Mouse (Mus musculus): ENCODE data around the gene Epb41l2.
A peak's percentile ranks its signal among the peaks of the same experiment; 100 is the strongest.

Epb41l2 gene

DNA sequence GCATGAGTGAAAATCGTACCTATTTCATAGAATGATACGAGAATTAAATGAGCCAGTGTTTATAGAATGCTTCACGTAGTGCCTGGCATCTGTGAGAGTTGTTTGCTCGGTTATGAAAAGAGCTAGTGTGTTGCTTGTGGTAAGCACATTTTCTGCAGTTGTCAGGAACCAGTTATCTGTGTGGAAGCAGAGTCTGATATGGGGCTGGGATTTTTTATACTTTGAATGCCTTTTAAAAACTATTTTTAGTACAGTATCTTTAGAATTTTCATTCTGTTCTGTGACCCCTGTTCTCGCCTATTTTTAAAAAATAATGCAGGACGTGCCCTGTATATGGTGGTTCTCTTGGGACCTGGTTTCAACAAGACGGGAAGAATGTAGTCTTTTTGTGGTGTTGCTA is 6.1 kb downstream of the Epb41l2 start:
- no peak for DNase-seq (ENCODE audit: low read depth)

DNA sequence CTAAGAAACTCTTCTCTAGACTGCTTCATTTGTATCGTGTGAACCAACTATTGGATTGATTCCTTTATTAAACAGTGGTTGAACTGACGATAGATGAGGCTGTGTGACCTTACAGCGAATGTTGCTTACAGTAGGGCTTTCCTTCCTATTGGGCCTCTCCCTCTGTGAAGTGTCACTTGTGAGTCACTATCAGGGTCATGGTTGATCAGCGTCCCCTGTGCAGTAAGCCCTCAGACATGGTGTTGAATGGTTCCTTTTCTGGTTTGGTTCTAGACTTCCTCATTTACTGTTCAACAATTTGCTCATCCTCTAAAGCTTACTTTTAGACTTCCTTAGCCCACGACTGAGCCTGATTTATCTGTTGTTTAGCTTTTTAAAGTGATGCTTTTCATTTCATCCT is 7.1 kb downstream of the Epb41l2 start:
- DNase-seq (ENCODE audit: low read depth): peak; percentile 24

DNA sequence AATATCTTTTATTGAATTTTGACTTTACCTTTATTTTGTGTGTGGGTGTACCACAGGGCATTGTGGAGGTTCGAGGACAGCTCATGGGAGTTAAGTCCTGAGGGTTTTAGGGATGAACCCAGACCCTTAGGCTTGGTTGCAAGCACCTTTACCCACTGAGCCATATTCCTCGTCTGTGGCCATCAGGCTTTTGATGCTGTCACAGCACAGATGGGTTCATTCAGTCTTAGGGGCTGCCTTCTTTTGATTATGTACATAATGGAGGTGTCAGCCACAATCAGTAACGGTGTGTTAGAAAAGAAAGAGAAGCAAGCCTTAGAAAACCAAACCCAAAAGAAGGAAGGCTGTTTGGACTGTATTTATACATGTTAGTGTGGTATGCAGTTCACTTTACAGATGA is 9.3 kb downstream of the Epb41l2 start:
- no peak for DNase-seq (ENCODE audit: low read depth)

DNA sequence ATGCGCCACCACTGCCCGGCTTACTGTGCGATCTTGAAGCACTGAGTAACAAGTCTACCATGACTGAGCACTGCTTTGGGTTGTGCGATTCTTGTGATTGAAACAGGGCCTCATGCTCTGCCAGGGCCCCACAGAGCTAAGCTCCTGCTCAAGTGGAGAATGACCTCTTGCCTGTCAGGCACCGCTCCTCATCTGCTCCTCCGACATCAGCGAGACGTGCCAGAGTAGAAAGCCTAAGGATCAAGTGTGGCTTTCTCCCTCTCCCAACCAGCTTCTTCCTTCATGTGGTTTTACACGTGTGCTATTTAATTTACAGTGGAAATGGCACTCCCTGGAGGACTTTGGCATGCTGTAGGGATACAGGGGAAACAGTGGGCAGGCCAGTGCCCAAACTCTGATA is 10.1 kb downstream of the Epb41l2 start:
- DNase-seq (ENCODE audit: low read depth): no peak

DNA sequence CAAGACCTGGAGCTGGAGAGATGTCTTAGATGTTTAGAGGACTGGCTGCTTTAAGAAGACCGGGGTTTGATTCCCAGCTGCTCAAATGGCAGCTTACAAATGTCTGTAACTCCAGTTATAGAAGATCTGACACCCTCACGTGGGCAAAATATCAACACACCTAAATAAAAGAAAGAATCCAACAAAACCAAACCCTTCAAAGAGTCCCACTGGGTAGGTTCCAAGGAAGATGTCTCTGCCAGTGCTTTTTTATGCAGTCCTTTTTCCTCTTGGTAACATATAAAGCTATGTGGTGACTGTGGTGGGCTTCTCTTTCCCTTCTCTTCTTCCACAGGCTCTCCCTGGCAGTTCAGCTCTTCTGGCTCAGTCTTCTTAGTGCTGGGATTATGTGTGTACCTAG is 11.7 kb downstream of the Epb41l2 start:
- no peak for DNase-seq (ENCODE audit: low read depth)

DNA sequence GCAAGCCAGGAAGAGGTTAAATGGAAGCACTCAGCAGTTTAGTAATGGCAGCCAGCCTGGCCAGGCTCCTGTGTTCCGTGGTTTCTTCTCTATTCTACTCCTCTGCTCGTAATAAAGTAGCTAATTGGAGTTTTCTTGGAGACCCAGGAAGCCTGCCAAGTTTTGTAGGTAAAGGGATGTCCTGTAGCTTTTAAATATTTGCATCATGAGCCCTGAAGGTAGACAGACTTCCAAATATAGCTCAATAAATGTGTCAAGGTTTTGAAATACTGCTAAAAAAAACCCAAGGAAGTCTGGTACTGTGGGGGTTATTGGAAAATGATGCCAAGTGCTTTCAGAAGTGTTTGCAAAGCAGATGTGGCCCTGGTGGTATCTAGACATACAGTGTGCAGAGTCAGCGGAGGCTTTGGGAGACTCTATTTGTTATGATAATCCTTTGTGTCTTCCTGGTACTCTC is 12.3 kb downstream of the Epb41l2 start:
- no peak for DNase-seq (ENCODE audit: low read depth)

DNA sequence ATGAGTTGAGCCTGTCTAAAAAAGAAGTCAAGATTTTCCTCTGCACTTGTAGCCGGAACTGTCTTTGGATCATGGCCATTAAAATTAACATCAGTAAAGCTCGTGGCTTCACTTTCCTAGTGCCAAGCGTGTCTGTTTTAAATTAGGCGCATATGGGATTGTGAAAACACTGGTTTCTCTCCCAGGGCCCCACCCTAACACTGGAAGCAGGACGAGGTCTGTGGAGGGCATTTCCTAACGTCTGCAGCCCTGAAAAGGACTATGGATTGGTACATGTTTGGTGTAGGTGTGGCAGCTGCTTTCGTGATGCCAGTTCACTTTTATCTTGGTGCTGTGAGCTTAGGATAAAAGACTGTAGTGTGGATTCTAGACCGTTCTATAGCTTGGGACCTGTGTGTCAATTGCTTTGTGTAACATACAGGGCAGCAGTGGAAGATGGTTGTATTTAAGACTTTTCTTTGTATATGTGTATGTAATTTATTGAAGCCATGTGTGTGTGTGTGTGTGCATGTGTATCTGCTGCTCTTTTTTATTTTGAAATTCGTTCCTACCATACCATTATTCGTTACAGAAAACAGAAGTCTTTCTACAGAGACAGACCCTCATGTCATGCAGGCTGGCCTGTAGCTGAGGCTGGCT is 13.0 kb downstream of the Epb41l2 start:
- DNase-seq (ENCODE audit: low read depth): no peak

DNA sequence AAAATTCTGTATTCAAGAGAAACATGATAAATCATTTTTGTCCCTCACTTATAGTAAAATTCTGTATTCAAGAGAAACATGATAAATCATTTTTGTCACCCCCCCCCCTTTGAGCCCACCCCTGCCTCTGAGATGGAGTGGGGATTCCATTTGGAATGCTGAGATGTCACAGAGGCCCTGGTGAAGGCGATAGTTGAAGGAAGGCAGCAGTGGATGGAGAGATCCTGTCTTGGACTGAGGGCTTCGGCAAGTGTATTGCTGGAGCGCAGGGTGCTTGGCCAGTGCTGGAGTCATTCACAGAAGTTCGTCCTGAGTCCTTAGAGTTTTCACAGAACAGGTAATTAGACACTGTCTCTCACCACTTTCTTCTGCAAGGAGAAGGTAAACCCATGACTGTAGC is 15.4 kb downstream of the Epb41l2 start:
- DNase-seq (ENCODE audit: low read depth): no peak

DNA sequence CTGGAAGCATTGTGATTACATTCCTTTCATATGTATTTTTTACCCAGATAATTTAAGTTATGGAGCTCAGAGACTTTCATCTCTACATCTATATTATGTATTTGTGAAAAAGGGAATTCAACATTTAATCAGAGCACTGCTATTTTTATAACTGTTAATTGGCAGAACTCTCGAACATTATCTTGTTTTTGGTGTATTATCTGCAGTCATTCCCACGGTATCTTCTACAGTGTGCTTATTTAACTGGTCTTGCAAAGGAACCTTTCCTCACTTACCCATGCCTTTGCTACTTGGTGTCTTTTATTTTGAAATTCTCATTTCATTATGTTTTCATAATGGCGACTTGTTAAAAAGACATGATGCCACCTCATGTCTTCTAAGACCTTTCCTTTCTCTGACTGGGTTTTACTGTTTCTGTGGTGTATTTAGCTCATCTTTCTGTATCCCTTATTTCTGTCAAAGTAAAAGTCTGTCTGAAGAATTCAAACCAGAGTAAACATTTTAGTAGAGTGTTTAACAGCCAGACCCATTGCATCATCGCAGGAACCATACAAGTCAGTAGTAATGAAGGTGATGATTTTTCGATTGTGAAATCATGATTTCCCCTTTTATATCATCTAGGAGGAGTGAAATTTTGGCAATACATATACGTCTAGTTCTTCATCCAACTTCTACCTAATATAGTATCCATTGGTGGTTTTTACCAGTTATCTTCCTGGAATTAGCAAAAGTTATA is 21.3 kb downstream of the Epb41l2 start:
- DNase-seq (ENCODE audit: low read depth): no peak

DNA sequence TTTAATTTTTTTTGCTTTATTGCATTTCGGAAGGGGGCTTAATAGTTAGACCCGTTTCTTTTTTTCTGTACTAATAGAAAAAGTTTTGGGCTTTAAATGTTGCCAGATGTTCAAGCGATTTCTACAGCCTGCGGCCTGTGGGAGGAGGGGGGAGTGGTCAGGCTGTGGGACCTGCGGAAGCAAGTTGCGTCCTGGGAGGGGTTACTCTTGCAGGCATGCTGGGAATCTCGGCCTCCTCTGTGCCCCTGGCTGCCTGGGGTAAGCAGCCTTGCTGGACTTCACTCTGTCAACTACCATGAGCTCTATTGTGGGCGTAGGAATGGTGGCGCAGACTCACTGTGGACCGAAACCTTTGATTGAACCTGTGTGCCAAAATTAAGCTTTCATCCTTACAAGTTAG is 22.4 kb downstream of the Epb41l2 start:
- DNase-seq (ENCODE audit: low read depth): no peak

DNA sequence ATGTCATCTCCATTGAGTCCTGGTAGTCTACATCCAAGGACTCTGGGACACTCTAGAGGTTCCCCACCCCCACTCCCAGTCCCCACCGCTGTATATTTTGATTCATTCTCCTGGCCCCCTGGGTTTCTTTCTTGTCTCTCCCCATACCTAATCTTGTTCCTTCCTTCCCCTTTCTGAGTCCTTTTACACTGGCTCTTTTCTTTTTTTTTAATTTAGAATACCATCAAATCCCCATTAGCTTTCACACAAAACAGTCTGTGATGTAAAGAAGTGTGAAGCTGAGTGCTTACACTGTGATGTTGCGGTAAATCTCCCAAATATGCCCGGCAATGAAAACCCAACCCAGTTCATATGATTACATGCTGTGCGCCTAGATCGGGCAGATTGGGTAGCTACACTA is 23.6 kb downstream of the Epb41l2 start:
- no peak for DNase-seq (ENCODE audit: low read depth)

DNA sequence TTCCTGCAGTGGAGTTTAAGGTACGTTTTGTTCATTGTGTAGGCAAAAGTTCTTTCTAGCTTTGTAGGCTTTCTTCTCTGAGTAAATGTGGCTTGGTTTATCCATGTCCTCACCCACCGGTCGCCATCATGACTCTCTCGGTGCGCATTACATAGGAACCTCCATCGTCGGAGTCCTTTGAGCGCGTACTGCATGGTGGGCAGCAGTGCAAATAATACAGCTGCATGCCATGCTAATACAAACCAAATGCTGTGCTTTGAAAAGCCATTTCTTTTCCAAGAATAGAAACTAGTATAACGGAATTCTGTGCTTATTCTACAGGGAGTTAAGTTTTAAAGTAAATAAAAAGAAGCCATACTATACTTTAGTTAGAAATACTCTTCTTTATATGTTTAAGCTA is 24.8 kb downstream of the Epb41l2 start:
- no peak for DNase-seq (ENCODE audit: low read depth)

DNA sequence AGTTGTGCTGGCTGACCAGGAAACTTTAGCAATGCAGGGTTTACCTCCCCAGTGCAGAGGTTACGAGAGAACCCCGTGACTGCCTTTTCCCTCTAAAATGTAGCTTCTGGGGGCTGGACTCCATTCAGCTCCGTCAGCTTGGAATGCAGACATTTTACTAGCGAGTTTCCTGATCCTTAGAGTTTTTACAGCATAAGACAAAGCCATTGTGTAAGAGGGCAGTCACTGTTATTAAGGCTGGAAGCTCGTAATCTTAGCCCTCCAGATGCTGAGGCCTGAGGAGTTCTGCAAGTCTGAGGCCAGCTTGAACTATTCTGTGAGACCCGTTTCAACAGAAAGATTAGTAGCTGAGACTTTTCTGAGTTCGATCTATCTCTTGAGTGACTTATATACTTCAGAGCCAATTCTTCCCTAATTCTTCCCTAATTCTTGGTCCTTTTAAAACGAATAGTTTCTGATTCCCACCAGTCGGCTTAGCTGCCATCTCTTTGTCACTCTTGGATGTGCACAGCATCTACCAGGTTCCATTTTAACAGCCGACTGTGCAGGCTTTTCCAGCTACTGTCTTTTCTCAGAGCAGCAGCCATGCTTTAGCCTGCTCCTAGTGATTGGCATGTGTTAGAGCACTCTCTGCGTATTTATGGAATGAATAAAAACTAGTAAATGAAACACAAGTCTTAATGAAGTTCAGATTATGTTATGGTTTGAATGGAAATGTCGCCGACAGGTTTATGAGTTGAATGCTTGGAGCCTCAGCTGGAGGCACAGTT is 26.4 kb downstream of the Epb41l2 start:
- no peak for DNase-seq (ENCODE audit: low read depth)

DNA sequence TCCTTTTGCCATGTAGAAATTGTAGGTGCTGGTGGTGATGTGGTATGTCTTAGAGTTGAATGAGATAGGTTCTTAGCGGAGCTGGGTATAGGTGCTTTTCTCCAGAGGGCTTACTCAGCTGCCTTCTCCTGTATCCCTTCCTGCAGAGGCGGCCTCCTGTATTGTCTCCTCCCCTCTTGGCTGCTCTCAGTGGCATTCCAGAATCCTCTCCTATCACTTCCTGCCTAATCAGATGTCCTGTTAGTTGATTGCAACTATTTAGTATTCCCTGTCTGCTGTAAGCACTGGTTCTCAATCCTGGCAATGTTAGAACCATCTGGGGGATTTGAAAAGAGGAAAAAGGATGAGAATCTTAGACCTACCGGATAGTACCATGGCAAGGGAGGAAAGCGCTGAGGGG is 27.3 kb downstream of the Epb41l2 start:
- DNase-seq (ENCODE audit: low read depth): no peak

DNA sequence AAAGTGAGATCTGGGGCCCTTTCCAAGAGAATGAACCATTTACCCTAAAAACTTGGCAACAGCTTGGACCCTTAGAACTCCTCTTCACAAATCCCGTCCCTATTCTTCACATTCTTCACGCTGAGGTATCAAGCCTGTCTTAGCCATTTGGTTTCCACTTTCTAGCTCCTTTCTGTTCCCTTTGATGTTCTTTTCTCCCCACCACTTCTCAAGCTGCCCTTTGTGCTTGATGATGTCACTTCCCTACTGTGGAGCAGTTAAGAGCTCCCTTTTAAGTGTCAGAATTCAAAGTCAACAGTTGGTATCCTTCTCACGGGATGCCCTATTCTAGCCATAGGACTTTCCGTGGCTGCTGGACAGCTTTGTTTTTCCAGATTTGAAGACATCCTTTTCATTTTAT is 27.7 kb downstream of the Epb41l2 start:
- peak; percentile 76 for DNase-seq (ENCODE audit: low read depth)

DNA sequence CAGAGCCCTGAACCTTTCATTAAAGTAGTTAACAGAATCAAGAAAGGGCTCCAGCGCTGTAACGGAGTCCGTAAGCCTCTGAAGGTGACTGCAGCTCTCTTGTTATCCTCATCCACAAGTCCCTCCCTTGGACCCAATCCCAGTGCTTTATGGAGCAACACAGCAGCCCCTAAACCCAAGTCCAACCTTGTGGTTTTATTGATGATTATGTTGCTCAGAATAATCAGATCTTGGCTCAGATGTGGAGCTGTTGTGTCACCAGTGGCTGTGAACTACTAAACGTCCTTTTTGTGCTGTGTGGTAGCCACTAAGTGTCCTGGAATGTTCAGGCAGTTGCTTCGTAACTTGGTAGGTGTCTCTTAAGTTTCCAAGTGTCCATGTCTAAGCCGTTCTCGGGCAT is 33.2 kb downstream of the Epb41l2 start:
- DNase-seq (ENCODE audit: low read depth): no peak

DNA sequence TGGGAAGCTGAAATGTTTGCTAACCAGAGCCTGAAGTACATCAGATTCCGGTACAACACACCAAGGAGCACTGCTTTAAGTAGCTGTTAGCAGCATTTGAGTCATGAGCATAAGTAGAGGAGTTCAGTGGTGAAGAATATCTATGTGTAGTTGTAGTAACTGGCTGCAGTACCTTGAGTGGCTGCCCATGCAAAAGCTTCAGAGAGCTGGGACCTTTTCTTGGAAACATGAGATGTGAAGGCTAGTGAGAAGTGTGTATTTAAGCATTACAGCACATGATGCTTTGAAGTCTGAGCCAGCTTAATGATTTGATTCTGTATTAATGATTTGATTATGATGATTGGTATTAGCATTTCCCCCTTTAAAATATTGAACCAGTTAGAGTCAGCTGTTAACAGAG is 34.1 kb downstream of the Epb41l2 start:
- no peak for DNase-seq (ENCODE audit: low read depth)

DNA sequence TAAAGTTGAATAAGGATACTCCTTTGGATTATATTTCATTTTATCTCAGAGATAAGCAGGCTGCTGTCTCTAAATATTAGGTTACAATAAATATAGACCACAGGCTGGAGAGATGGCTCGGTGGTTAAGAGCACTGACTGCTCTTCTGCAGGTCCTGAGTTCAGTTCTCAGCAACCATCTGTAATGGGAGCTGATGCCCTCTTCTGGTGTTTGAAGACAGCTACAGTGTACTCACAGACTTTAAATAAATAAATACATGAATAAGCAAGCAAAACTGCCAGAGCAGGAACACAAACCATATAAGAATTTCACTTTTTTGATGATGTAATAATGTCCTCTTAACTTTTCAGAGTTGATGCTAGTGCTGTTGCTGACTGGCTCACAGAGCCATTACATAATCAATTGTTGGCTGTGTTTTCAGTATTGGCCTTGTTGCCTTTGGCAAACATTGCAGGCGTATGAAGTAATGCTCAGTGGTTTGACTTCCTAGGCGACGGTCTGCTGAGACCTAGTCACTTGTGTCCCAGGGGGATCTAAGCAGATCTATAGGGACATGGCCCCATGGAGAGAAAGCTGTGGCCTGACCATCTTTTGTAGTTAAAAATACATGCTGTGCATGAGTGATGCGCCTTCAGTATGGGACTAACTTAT is 35.8 kb downstream of the Epb41l2 start:
- DNase-seq (ENCODE audit: low read depth): no peak

DNA sequence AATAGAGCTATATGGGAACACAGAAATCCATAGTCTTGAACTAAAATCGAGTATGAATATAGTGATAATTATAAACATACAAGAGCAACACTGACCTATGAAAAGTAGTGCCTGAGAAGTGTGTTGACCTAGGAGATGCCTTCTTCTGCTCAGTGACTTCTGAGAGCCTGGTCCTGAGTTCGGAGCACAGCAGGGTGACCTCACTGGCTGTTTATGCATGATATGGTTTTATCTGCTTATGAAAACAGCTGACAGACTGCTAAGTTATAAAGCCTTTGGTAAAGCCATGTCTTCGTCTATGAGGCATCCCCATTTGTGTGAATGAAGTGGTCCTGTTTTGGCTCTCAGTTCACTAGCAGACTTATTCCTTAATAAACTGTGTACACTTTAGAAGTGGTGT is 37.3 kb downstream of the Epb41l2 start:
- no peak for DNase-seq (ENCODE audit: low read depth)

DNA sequence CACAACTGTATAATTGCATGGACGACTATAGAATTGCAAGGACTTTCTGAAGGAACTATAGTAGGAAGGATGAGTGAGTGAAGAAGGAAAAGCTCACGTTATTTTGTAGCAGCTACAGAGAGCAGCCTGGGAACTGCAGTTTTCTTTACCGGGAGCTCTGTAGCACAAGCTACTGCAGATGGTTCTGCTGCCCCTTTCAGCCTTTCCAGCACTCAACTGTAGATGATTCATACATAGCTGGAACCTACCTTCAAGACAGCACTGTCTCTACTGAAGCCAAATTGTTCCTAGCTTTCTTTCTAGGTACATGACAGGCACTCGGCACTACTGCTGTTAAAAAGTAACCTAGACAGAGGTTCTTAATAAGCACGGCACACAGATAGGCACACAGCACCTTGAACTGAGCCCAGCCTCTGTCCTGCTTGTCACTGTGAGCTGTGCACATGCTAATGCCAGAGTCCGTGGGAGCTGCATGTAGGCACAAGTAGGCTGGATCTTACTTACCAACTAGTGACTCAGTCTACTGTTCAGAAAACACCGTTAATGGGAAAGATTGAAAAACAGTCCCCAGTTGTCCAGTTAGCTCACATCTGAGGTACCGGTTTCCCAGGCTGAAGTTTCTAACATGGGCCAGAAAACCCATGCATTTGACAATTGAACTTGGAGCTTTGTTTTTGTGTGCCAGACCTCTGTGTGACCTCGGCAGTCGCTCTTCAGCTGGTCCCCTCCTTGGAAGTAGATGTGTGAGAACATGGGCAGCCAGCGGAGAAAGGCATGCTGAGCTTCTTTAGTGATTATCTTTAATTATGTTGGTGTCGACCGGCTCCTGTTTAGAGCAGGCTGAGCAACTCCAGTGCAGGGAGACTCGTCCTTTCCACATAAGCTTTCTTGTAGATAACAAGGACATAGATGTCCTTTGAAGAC is 38.4 kb downstream of the Epb41l2 start:
- DNase-seq (ENCODE audit: low read depth): no peak

DNA sequence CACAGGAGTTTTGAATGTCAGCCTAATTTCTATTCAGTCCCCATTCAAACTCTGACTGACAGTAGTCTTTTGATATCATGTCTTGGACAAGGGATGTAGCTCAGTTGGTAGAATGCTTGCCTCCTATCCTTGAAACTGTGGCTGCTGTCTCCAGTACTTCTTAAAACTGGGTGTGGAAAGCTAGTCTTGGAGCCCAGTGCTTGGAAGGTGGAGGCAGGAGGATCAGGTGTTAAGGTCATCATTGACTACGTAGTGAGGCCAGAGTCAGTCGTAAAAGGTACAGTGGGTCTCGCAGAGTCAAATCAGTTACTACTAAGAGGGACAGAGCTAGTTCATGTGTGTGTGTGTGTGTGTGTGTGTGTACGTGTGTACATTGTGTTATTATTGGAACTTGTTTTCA is 39.4 kb downstream of the Epb41l2 start:
- no peak for DNase-seq (ENCODE audit: low read depth)

DNA sequence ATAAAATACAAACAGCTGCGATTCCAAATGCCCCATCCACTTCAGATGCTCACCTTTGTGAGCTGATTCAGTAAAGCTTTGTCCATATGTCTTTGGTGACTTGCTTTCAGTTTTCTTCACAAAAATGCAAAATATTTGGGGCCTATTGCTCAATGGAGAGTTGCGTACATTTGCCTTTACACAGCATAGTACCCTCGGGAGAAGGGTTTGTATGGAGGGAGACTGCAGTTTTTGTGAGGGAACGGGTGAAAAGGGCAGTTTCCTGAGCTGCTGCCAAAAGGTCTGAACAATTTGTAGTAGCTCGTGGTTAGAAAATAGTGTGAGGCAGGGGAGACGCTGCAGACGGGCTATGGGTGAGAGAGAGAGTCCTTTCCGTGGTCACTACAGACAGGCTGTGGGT is 40.5 kb downstream of the Epb41l2 start:
- no peak for DNase-seq (ENCODE audit: low read depth)

All from naive thymus-derived CD4-positive, alpha-beta T cell, adult 2 months (primary cell).